Mouse (Mus musculus): ENCODE results near the gene Cfap99.

- TF ChIP-seq FLI1 (IDR thresholded peaks at IDR 0.05; ENCODE audit: low read length) (no peak), GATA1 (IDR thresholded peaks at IDR 0.05; ENCODE audit: borderline replicate concordance, low read length) (no peak)
Measured at GRCm38 (mm10) chr5:34269921-34270465, 18.4 kb upstream of the Cfap99 start.
